Mouse (Mus musculus): Measurements from ENCODE around the gene Pde1b.

- no peak for TF ChIP-seq CTCF (IDR thresholded peaks at IDR 0.05; ENCODE audit: extremely low read depth, insufficient read depth, insufficient read length, insufficient replicate concordance)
- TF ChIP-seq POLR2A (IDR thresholded peaks at IDR 0.05; ENCODE audit: low read depth, low read length) = no peak
Observed at GRCm38 (mm10) chr15:103501186-103501585, 1.6 kb upstream of the Pde1b start.
